Mouse (Mus musculus) frontal cortex, postnatal 10 days (tissue): ENCODE data around the gene Chfr.

Experiments
- DNase-seq, 2 experiments: peaks; one replicate each; pipeline ENCODE4 v3.0.0; 2022; ENCODE audit warnings: low spot score in 2 of 2, mixed read lengths in 1 of 2

Gene Chfr

GRCm38 (mm10) chr5:110135293-110136086 is at the start of gene Chfr:
Gene Chfr (plus strand): TSS chr5:110135842.
- peak; percentile 99 to 100 for DNase-seq

GRCm38 (mm10) chr5:110086161-110086866 is 49.3 kb upstream of the Chfr start:
- no peak for DNase-seq

GRCm38 (mm10) chr5:110091546-110091945 is 44.1 kb upstream of the Chfr start:
- DNase-seq: no peak

- peak; percentile 82 to 86 for DNase-seq
Observed at GRCm38 (mm10) chr5:110094030-110094846, 41.4 kb upstream of the Chfr start, which contains the start of gene Gm35315. Gene Gm35315 (minus strand): TSS chr5:110094420.

- DNase-seq: no peak
Observed at GRCm38 (mm10) chr5:110094847-110095213, 40.8 kb upstream of the Chfr start.

DNA sequence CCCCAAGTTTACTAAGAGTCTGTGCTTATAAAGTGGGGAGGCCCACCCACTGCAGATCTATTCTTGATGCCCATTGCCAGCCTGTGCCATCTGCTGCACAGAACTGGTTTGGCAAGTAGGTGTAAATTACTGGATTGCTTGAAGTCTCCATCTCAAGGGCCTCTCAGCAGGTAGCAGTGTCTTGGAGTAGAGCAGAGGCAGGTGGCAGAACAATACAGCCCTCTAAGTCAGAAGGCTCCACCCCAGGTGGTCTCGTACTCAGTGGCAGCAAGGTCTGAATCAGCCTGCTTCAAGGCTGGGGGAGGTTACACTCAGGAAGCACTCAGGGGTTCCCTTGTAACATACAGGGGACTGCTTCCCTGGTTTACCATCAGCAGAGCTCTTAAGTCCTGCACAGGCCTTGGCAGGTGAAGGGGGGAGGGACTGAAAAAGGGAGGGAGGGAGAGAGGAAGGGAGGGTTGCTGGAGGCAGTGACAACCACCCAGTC is 36.6 kb upstream of the Chfr start:
- no peak for DNase-seq

DNA sequence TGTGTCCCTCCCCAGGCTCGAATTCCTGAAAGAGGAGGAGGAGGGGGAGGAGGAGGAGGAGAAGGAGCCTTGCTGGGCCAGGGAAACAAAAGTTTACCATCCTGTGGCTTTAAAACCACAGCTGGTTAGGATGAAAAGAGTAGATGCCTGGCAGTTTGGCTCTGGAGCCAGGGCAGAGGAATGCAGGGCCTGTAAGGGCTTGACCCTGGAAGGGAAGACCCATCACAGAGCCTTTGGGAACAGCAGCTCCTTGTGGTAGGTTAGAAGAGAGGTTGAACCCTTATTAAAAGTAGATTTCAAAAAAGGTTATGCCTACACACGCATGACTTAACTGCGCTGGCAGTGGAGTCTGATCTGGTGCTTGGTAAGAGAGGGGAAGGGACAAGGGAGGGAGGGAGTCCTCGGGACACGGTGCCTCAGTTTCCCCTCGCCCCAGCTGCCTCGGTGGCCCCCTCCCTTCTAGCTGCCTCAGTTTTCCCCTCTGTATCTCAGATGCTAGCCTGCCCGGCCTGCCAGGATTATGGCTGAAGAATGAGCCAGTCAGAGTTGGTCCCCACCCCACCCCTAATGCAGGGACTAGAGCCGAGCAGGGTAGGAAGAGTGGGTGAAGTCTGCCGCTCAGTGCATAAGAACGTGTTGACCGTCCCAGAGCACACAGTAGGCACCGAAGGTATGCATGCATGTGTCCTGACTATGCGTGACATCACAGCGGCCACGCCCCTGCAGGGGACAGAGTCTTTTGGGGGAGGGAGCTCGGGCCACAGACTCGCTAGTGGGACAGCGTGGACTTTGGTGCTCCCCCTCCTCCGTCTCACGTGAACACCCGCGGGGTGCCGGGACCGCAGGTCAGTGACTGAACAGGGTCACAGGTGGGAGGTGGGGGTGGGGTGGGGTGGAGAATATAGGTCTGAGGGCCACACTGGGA is 35.7 kb upstream of the Chfr start, which contains the start of gene Plcxd1:
Gene Plcxd1, plus strand, starts transcription at position 314 of the 925 bp plus-strand sequence.
- no peak for DNase-seq

GRCm38 (mm10) chr5:110100921-110101631 is 34.6 kb upstream of the Chfr start:
- peak in 1 of 2 experiments; percentile 61 for DNase-seq

DNA sequence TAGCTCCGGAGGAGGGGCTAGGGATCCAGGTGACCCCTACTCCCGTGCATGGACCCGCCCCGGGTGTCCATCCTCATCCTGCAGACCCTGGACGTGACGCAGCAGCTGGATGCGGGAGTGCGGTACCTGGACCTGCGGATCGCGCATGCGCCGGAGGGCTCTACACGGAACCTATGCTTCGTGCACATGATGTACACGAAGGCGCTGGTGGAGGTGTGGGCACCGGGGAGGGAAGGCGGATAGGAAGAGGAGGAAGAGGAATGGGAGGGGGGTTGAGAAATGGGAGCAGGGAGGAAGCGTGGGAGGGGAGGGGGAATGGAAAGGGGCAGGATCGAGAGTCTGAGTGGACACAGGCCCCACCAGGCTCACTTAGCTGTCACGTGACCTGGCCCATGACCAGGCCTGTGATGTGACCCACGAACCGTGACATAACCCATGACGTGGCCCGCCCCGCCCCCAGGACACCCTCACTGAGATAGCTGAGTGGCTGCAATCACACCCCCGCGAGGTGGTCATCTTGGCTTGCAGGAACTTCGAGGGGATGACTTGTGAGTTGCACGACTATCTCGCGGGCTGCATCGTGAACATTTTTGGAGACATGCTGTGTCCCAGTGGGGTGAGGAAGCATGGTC is 33.8 kb upstream of the Chfr start:
- peak; percentile 63 to 78 for DNase-seq

- DNase-seq: no peak
Observed at GRCm38 (mm10) chr5:110102429-110102828, 33.2 kb upstream of the Chfr start.

DNA sequence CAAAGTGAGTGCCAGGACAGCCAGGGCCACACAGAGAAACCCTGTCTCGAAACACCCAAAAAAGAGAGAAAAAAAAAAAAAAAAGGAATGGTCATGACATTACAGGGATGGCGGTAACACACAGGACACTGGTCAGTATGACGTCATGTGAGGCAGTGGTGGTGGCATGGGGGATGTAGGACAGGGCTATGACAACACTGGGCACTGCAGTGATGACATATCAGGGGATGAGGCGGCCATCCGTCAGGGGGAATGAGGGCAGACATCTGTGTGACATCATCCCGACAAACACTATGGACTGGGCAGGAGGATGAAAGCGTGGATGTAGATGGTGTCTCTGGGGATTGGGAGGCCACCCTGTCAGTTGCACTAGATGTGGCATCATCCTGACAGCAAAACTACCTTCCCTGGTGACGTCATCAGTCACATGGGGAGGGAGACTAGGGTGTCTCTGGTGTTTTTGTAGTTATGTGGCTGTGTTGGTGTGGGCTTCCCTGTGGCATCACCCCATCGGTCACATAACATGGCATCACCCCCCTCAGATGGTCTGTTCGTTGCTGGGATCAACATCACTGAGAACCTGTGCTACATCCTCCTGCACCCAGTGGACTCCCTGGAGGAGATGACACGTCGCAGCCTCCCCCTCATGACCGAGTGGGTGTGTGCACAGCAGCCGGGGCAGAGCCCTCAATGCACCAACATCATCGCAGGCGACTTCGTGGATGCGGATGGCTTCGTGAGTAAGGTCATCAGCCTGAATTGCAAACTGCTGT is 32.6 kb upstream of the Chfr start:
- DNase-seq: no peak

GRCm38 (mm10) chr5:110103901-110104615 is 31.6 kb upstream of the Chfr start:
- DNase-seq: no peak

DNA sequence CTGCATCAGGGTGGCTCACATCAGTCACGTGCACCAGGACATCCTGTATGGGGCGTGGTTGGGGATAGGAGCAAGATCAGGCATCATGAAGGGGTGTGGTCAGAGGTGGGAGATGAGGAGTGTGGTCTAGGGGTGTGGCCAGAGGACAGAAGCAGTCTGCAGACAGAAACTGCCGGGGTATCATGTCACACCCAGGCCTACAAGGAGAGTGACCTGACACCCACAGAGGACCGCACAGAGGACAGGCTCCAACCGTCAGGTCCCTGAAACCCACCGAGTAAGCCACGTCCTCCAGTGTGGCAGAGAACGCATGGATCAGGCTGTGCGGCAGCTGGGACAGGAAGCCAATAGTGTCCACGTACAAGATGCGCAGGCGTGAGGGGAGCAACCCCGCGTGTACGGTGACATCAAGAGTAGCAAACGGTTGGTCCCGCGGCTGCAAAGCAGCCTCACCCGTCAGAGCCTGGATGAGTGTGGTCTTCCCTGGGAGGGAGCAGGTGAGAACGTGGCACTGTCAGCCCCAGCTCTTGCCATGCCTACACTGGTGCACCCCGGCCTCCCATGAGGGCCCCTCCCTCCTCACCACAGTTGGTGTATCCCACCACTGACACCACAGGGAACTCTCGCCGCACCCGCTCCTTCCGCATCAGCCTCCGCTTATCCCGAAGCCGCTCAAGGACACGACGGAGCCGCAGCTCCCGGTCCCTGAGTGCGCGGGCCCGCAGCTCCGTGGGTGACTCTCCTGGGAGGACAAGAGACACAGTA is 30.8 kb upstream of the Chfr start:
- no peak for DNase-seq

DNA sequence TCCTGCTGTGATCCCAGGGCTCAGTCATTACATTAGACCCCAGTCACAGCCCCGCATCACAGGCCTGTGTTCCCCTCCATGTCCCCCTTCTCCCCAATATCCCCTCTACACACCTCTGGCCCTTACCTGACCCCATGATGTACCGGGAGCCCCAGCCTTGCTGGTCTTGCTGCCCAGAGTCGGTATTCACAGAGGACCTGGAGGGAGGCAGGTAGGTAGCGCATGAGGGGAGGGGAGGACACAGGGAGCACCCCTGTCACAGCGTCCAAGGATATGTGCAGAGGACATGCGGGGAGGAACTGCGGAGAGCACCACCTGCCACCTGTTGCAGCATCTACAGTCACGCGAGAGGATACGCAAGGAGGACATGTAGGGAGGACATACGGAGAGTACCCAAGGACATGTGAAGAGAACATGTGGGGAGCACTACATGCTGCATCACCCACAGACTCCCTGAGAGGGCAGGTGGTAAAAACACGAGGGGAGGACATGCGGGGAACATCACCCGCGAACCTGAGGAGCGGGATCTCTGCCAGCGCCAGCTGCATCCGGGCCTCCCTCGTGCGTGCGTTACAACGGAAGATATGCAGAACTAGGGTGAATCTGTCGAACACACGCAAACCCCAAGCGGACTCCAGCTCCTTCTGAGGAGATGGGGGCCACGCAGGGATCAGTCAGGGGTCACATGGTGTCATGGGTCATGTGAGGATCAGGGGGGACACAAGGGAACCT is 29.3 kb upstream of the Chfr start:
- DNase-seq: peak in 1 of 2 experiments; percentile 40

DNA sequence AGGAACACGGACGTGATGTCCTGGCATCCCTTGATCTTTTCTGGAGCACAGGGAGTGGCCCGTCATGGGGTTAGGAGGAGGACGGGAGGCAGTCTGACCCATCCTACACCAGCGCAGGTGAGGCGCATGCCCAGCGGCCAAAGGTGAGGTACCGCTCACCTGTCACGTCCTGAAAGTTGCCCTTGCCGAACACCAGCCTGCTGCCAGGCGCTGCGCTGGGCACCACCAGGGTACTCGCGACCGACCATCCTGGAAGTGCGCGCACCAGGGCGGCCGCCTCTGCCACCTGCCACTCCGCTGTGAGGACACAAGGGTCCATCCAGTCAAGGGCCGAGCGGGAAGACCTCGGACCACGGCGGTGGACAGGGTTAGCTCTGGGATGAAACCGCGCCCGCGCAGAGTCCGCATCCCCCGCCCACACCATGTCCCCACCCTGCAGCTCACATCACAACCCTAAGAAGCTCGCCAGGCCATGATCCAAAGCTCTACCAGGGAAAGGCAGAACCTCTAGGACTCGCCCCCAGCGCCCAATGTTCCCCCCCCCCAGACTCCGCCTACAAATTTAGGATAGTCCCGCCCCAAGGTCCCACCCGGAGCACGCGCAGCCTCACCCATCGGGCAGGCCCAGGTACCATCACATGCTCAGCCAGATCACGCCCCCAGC is 28.6 kb upstream of the Chfr start:
- DNase-seq: peak; percentile 61 to 65
